Mouse (Mus musculus) heart, adult 10 weeks (tissue): Measurements from ENCODE around the gene Ubac1. TPM values are rescaled to one million over a fixed set of nuclear protein-coding genes. Genes with fewer than 3 reads are reported as not detected.

Experiments
- polyA plus RNA-seq: library from polyadenylated mRNA; stranded (reverse); fragments of 350-450 nt; fragmentation: Illumina TruSeq; extraction: RNeasy Lipid Tissue Mini Kit (QIAGEN cat#74804); gene quantifications from one replicate; pipeline ENCODE4 v1.2.3, GENCODE M21; 2014; ENCODE audit warnings: low read depth, low replicate concordance

The Ubac1 gene
- polyA plus RNA-seq = 95.9 TPM

DNA sequence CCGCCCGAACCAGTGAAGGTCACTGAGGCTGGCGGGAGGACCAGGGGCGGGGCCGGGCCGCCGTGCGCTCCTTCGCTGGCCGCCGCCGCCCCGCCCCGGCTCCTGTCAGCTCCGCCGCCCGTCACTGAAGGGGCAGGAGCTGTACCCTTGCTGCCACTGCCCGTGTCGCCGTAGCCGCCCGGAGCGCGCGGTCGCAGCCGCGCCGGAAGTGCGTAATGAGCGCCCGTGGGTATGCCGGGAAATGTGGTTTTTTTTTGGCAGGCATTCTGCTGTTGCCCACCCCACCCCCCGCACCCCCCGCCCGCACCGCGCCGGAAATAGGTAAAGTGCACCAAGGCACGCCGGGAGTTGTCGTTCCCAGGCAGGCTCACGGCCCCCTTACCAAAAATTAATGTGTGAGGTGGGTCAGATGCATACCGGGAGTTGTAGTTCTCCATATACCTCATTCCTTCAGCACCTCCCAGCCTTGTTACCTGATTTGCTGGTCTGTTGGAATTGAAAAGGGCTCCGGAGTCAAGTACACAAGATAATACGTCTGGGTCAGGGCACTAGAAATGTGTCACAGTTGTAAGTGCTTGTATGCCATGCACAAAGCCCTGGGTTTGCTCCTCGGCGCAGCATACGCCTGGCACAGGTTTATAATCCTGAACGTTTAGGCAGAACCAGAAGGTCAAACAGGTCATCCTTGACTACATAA lies at the start of gene Ubac1:
TSS of gene Ubac1 (minus strand) at position 187 of the 697 bp plus-strand sequence.

DNA sequence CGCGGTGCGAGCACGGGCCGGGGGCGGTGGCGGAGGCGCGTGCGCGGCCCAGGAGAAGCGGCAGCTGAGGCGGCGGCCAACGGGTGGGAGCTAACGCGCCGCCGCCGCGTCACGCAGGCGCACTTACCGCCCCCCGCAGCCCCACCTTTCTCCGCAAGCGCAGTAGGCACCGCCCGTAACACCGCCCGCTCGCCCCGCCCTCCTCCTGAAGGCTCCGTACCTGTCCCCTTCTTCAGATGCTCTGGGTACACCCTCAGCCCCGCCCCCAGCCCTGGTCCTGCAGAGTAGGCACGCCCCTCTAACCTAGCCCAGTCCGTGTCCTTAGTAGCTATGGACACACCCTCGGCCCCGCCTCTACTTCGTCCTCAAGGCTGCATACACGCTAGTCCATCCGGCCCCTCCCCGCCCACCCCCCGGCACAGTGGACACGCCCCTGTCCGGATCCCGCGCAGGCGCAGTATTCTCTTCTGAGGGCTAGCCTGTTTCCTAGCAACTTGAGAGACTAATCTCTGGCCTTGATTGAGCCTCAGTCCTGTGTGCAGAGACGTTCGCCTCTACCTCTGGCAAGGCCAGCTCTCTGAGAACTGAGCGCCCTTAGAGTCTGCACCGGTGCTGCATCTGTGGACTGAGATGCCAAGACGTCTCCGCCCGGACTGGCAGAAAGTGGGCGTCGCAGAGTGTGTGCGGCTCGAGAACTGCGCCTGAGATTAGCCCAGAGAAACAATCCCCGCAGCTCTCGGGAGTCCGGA lies 38.2 kb downstream of the Ubac1 start, which contains the start of gene Camsap1:
TSS of gene Camsap1 (minus strand) at position 124 of the 749 bp plus-strand sequence.

Other genes starting within 250 kb of the Ubac1 start
- gene Lcn11, start 244.7 kb downstream of the Ubac1 start, polyA plus RNA-seq = not detected
- not detected for gene Gm13539, start 239.5 kb downstream of the Ubac1 start, polyA plus RNA-seq
- not detected for gene Glt6d1, start 205.9 kb downstream of the Ubac1 start, polyA plus RNA-seq
- not detected for gene Lcn9, start 198.6 kb downstream of the Ubac1 start, polyA plus RNA-seq
- gene Sohlh1, start 174.5 kb downstream of the Ubac1 start, polyA plus RNA-seq = not detected
- 0.47 TPM for gene Kcnt1, start 158.0 kb downstream of the Ubac1 start, polyA plus RNA-seq
- gene Camsap1, start 38.5 kb downstream of the Ubac1 start, polyA plus RNA-seq = 13.6 TPM
- gene Nacc2, start 101.5 kb upstream of the Ubac1 start, polyA plus RNA-seq = 15.2 TPM
- gene Lhx3, start 186.5 kb upstream of the Ubac1 start, polyA plus RNA-seq = not detected
- 16.5 TPM for gene Qsox2, start 215.8 kb upstream of the Ubac1 start, polyA plus RNA-seq